Mouse (Mus musculus) Muller cell, postnatal 12 days (primary cell): Measurements from ENCODE around the gene Hdac10.

Source experiments
- DNase-seq: peaks from one replicate; pipeline ENCODE4 v3.0.0-alpha.2; 2015; ENCODE audit errors: inconsistent ontology term

Gene Hdac10

GRCm38 (mm10) chr15:89128382-89129350, at the start of gene Hdac10:
Hdac10 (minus strand) TSS chr15:89128700.
- DNase-seq: peak; percentile 79

- DNase-seq: no peak
These were observed 49.2 kb upstream of the Hdac10 start for GRCm38 (mm10) chr15:89177576-89178259.

- peak; percentile 81 for DNase-seq
These were observed 48.6 kb upstream of the Hdac10 start for GRCm38 (mm10) chr15:89177121-89177520.

- DNase-seq: no peak
These were observed 47.1 kb upstream of the Hdac10 start for GRCm38 (mm10) chr15:89175411-89176155.

GRCm38 (mm10) chr15:89174889-89175339, 46.4 kb upstream of the Hdac10 start:
- no peak for DNase-seq

GRCm38 (mm10) chr15:89173906-89174214, 45.4 kb upstream of the Hdac10 start:
- peak; percentile 48 for DNase-seq

GRCm38 (mm10) chr15:89173024-89173905, 44.8 kb upstream of the Hdac10 start:
- peak; percentile 56 for DNase-seq

GRCm38 (mm10) chr15:89172276-89172935, 43.9 kb upstream of the Hdac10 start:
- peak; percentile 79 for DNase-seq

- DNase-seq: no peak
These were observed 43.1 kb upstream of the Hdac10 start for GRCm38 (mm10) chr15:89171526-89172051.

- DNase-seq: no peak
These were observed 41.6 kb upstream of the Hdac10 start for GRCm38 (mm10) chr15:89170102-89170501.

- DNase-seq: peak; percentile 99
These were observed 40.9 kb upstream of the Hdac10 start for GRCm38 (mm10) chr15:89169431-89169830.

GRCm38 (mm10) chr15:89168922-89169321, 40.4 kb upstream of the Hdac10 start:
- DNase-seq: no peak

- no peak for DNase-seq
These were observed 37.0 kb upstream of the Hdac10 start for GRCm38 (mm10) chr15:89165478-89165877.

- no peak for DNase-seq
These were observed 32.9 kb upstream of the Hdac10 start for GRCm38 (mm10) chr15:89161397-89161796.

- DNase-seq: no peak
These were observed 30.0 kb upstream of the Hdac10 start for GRCm38 (mm10) chr15:89158516-89158915.

GRCm38 (mm10) chr15:89157954-89158353, 29.5 kb upstream of the Hdac10 start:
- peak; percentile 72 for DNase-seq

GRCm38 (mm10) chr15:89152312-89152711, 23.8 kb upstream of the Hdac10 start:
- no peak for DNase-seq

GRCm38 (mm10) chr15:89150041-89150390, 21.5 kb upstream of the Hdac10 start:
- DNase-seq: peak; percentile 68

GRCm38 (mm10) chr15:89149271-89150040, 21.0 kb upstream of the Hdac10 start, which contains the start of gene Mapk11:
Mapk11 (minus strand) TSS chr15:89149628.
- no peak for DNase-seq
